Mouse (Mus musculus) MEL (cell line): Measurements from ENCODE around the gene Rhof. TPM values are rescaled to one million over a fixed set of nuclear protein-coding genes. Genes with fewer than 3 reads are reported as not detected.

Experiments used
- DNase-seq: peaks from one replicate; pipeline ENCODE4 v3.0.0; 2011; ENCODE audit warnings: low read depth, low spot score
- H3K27ac ChIP-seq: 2 replicates; pipeline ENCODE4 v1.5.1; 2012; ENCODE audit warnings: low read depth, mild to moderate bottlenecking, control low read depth, low read length, moderate library complexity; ENCODE audit not compliant: control insufficient read depth
- H3K27me3 ChIP-seq, 2 experiments: fragments of 150-350 bp in 1 of 2; sonication (generic) in 1 of 2; 2 replicates each; pipeline ENCODE4 v1.6.1; 2012; ENCODE audit warnings: low read length in 2 of 2, mild to moderate bottlenecking in 2 of 2, improper control_type of control experiment in 1 of 2, moderate library complexity in 1 of 2; ENCODE audit not compliant: insufficient read depth in 2 of 2, control insufficient read depth in 1 of 2
- H3K36me3 ChIP-seq, 2 experiments: 2 replicates each; pipeline ENCODE4 v1.6.1; 2012 to 2014; ENCODE audit warnings: low read length in 2 of 2, improper control_type of control experiment in 1 of 2, inconsistent platforms in 1 of 2, mild to moderate bottlenecking in 1 of 2; ENCODE audit not compliant: insufficient read depth in 2 of 2, control insufficient read depth in 1 of 2
- H3K4me1 ChIP-seq, 2 experiments: fragments of 150-350 bp in 1 of 2; sonication (generic) in 1 of 2; 2 replicates each; pipeline ENCODE4 v1.6.1; 2012; ENCODE audit warnings: low read length in 2 of 2, improper control_type of control experiment in 1 of 2, mild to moderate bottlenecking in 1 of 2; ENCODE audit not compliant: insufficient read depth in 2 of 2, control insufficient read depth in 1 of 2
- H3K4me3 ChIP-seq, 2 experiments: fragments of 150-350 bp in 1 of 2; sonication (generic) in 1 of 2; 2 replicates each; pipeline ENCODE4 v1.5.1; 2012; ENCODE audit warnings: low read depth in 2 of 2, low read length in 2 of 2, mild to moderate bottlenecking in 2 of 2, moderate library complexity in 2 of 2, control low read depth in 1 of 2, improper control_type of control experiment in 1 of 2; ENCODE audit not compliant: control insufficient read depth in 1 of 2, insufficient read depth in 1 of 2
- H3K79me2 ChIP-seq: 2 replicates; pipeline ENCODE4 v1.6.1; 2012; ENCODE audit warnings: mild to moderate bottlenecking, low read length, moderate library complexity; ENCODE audit not compliant: control insufficient read depth, poor library complexity, insufficient read depth
- H3K9ac ChIP-seq: 2 replicates; pipeline ENCODE4 v1.6.1; 2012; ENCODE audit warnings: low read depth, mild to moderate bottlenecking, control low read depth, low read length, moderate library complexity; ENCODE audit not compliant: control insufficient read depth, poor library complexity, severe bottlenecking
- H3K9me3 ChIP-seq: fragments of 150-350 bp; sonication (generic); replicated peaks from 2 replicates; pipeline ENCODE4 v1.6.1; 2012; ENCODE audit warnings: mild to moderate bottlenecking, low read length, improper control_type of control experiment, moderate library complexity; ENCODE audit not compliant: insufficient read depth
- BHLHE40 ChIP-seq: IDR thresholded peaks from 2 replicates; pipeline ENCODE4 v1.6.1; 2012; ENCODE audit warnings: low read depth, mild to moderate bottlenecking, inconsistent platforms, low read length, improper control_type of control experiment, borderline replicate concordance
- CHD1 ChIP-seq: IDR thresholded peaks from 2 replicates; pipeline ENCODE4 v1.6.1; 2012; ENCODE audit warnings: low read depth, mild to moderate bottlenecking, inconsistent platforms, low read length, improper control_type of control experiment
- E2F4 ChIP-seq: IDR thresholded peaks from 2 replicates; pipeline ENCODE4 v1.6.1; 2011; ENCODE audit warnings: low read depth, low read length, improper control_type of control experiment, borderline replicate concordance
- ELF1 ChIP-seq: IDR thresholded peaks from 2 replicates; pipeline ENCODE4 v1.6.1; 2014; ENCODE audit warnings: low read depth, mild to moderate bottlenecking, inconsistent platforms, low read length, improper control_type of control experiment, moderate library complexity
- ETS1 ChIP-seq: IDR thresholded peaks from 2 replicates; pipeline ENCODE4 v1.6.1; 2012; ENCODE audit warnings: low read depth, mild to moderate bottlenecking, inconsistent platforms, low read length, improper control_type of control experiment, moderate library complexity
- GABPA ChIP-seq: IDR thresholded peaks from 2 replicates; pipeline ENCODE4 v1.6.1; 2012; ENCODE audit warnings: low read depth, mild to moderate bottlenecking, inconsistent platforms, low read length, improper control_type of control experiment, moderate library complexity
- GATA1 ChIP-seq: IDR thresholded peaks from 2 replicates; pipeline ENCODE4 v1.6.1; 2011; ENCODE audit warnings: low read depth, low read length, improper control_type of control experiment
- JUND ChIP-seq: IDR thresholded peaks from 2 replicates; pipeline ENCODE4 v1.6.1; 2011; ENCODE audit warnings: low read depth, mild to moderate bottlenecking, improper control_type of control experiment, low read length
- KAT2A ChIP-seq: conservative IDR thresholded peaks from 2 replicates; pipeline ENCODE4 v1.6.1; 2012; ENCODE audit warnings: low read depth, low read length, improper control_type of control experiment, inconsistent platforms
- MAX ChIP-seq: IDR thresholded peaks from 2 replicates; pipeline ENCODE4 v1.6.1; 2011; ENCODE audit warnings: low read length, improper control_type of control experiment
- MAZ ChIP-seq: IDR thresholded peaks from 2 replicates; pipeline ENCODE4 v1.6.1; 2012; ENCODE audit warnings: low read depth, mild to moderate bottlenecking, inconsistent platforms, low read length, improper control_type of control experiment
- MXI1 ChIP-seq: IDR thresholded peaks from 2 replicates; pipeline ENCODE4 v1.6.1; 2011; ENCODE audit warnings: mild to moderate bottlenecking, low read depth, low read length, improper control_type of control experiment
- MYB ChIP-seq: IDR thresholded peaks from 2 replicates; pipeline ENCODE4 v1.6.1; 2011; ENCODE audit warnings: mild to moderate bottlenecking, low read depth, low read length, improper control_type of control experiment
- NELFE ChIP-seq: IDR thresholded peaks from 2 replicates; pipeline ENCODE4 v1.6.1; 2011; ENCODE audit warnings: low read depth, low read length, improper control_type of control experiment
- RAD21 ChIP-seq: IDR thresholded peaks from 2 replicates; pipeline ENCODE4 v1.6.1; 2011; ENCODE audit warnings: mild to moderate bottlenecking, low read depth, low read length, improper control_type of control experiment
- SIN3A ChIP-seq: IDR thresholded peaks from 2 replicates; pipeline ENCODE4 v1.6.1; 2012; ENCODE audit warnings: low read length, improper control_type of control experiment, inconsistent platforms
- UBTF ChIP-seq: IDR thresholded peaks from 2 replicates; pipeline ENCODE4 v1.6.1; 2012; ENCODE audit warnings: low read depth, mild to moderate bottlenecking, inconsistent platforms, low read length, improper control_type of control experiment, moderate library complexity, borderline replicate concordance; ENCODE audit not compliant: insufficient read depth
- ZKSCAN1 ChIP-seq: IDR thresholded peaks from 2 replicates; pipeline ENCODE4 v1.6.1; 2012; ENCODE audit warnings: low read depth, mild to moderate bottlenecking, inconsistent platforms, low read length, improper control_type of control experiment, moderate library complexity
- ZMIZ1 ChIP-seq: IDR thresholded peaks from 2 replicates; pipeline ENCODE4 v1.6.1; 2012; ENCODE audit warnings: low read depth, mild to moderate bottlenecking, inconsistent platforms, low read length, improper control_type of control experiment, moderate library complexity
- polyA plus RNA-seq, 2 experiments: library from polyadenylated mRNA; stranded (reverse) in 1 of 2; unstranded in 1 of 2; fragments of >175 nt in 1 of 2; fragments of >200 nt in 1 of 2; gene quantifications; 2 replicates each; pipeline versions ENCODE4 v1.2.1 to v1.2.4; 2012; ENCODE audit warnings: low replicate concordance in 2 of 2, low read depth in 1 of 2; ENCODE audit not compliant: insufficient read length in 2 of 2, insufficient read depth in 1 of 2, missing spikeins in 1 of 2
- total RNA-seq: library from RNA; depleted of rRNA; stranded (reverse); fragments of 300-350 nt; gene quantifications from 2 replicates; pipeline ENCODE4 v1.2.3, GENCODE M21; 2012

Gene Rhof
- total and polyA plus RNA-seq, 3 experiments: 2.5 to 10.4 TPM; not detected in 1

DNA sequence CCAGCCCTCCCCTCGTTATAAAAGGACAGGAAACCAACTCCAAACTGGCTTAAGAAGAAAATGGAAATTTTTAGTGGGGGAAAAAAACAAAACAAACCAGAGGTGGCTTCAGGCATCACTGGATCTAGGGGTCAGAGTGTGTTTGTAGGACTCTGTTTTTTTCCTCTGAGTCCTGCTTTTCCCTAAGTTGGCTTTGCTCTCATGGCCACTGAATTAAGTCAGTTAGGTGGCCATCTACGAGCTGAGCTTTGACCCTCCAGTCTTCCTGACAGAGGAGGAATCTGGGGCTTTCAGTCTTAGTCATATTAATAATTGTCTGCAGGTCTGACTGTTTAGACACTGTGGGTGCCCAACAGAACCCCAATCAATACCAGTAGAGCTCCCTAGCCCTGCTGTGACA lies 34.0 kb downstream of the Rhof start:
- H3K79me2 ChIP-seq: no peaks in the 10 kb centered on the region
- no peaks in the 10 kb centered on the region for H3K9me3 ChIP-seq
- peaks cover 0 to 12% of the 10 kb centered on the region in 2 experiments; a peak in 3 of 4 replicates for H3K36me3 ChIP-seq
- no peaks in the 10 kb centered on the region for H3K27me3 ChIP-seq
- no peak overlapping the region for H3K4me3 ChIP-seq
- peaks cover 3 to 8% of the 10 kb centered on the region in 2 experiments; a peak in 3 of 4 replicates for H3K4me1 ChIP-seq
- TF ChIP-seq SIN3A: no peak
- TF ChIP-seq GABPA: no peak
- TF ChIP-seq MAZ: no peak
- no peak for TF ChIP-seq KAT2A
- TF ChIP-seq UBTF: no peak
- TF ChIP-seq ZKSCAN1: no peak
- TF ChIP-seq RAD21: no peak
- no peak for TF ChIP-seq ZMIZ1
- TF ChIP-seq MAX: no peak
- no peak for TF ChIP-seq ETS1
- TF ChIP-seq E2F4: no peak
- TF ChIP-seq MYB: no peak
- no peak for TF ChIP-seq ELF1
- no peak for TF ChIP-seq BHLHE40
- no peak for TF ChIP-seq CHD1
- no peak for TF ChIP-seq GATA1
- TF ChIP-seq, all 39 proteins: peak for 0
- no peak overlapping the region for H3K9ac ChIP-seq
- DNase-seq: no peak
- H3K27ac ChIP-seq: no peak overlapping the region

DNA sequence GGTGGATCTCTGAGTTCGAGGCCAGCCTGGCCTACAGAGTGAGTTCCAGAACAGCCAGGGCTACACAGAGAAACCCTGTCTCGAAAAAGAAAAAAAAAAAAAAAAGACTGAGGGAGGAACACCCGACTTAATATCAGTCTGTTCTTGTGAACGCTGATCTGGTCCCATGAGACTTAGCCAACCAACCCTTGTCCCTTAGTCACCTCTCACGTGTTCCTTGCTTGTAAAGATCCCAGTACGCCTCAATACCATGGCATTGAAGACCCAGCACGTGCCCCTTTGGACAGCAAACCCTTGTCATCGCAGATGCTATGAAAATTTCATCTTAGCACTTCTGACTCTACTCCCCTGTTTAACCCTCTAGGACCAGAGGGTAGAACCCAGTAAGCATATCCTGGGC lies 36.2 kb downstream of the Rhof start:
- Histone ChIP-seq H3K27ac (no peak overlapping the region), H3K36me3 (peaks cover 0 to 20% of the 10 kb centered on the region in 2 experiments; a peak in 3 of 4 replicates), H3K4me3 (no peak overlapping the region), H3K9me3 (no peaks in the 10 kb centered on the region), H3K9ac (no peak overlapping the region), H3K4me1 (peaks cover 6 to 22% of the 10 kb centered on the region in 2 experiments; a peak in 3 of 4 replicates), H3K27me3 (no peaks in the 10 kb centered on the region), H3K79me2 (no peaks in the 10 kb centered on the region)
- TF ChIP-seq GABPA (no peak), NELFE (no peak), JUND (no peak), ETS1 (no peak), E2F4 (no peak), MXI1 (no peak)
- DNase-seq: no peak
